Mouse (Mus musculus) forebrain, postnatal 0 days (tissue): ENCODE results near the gene Arhgef17. TPM values are rescaled to one million over a fixed set of nuclear protein-coding genes. Genes with fewer than 3 reads are reported as not detected.
"Not testable (repeated sequence)": the region's sequence is repeated elsewhere in the genome, so short reads cannot be mapped to it uniquely, and the experiment has no call there.

Experiments
- ATAC-seq: fragments of 200-750 bp; cut with Nextera tagmentation; 2 replicates; pipeline ENCODE4 v1.8.0; 2017; ENCODE audit warnings: mild to moderate bottlenecking, moderate library complexity
- DNase-seq: peaks from one replicate; pipeline ENCODE4 v3.0.0-alpha.2; 2015
- H3K27ac ChIP-seq: fragments of 300-500 bp; sonication (generic); 2 replicates; pipeline ENCODE4 v1.5.1; 2014; ENCODE audit warnings: low read depth, mild to moderate bottlenecking, antibody characterized with exemption, low read length, moderate library complexity, mixed read lengths
- H3K27me3 ChIP-seq: fragments of 300-500 bp; sonication (generic); 2 replicates; pipeline ENCODE4 v1.6.1; 2014; ENCODE audit warnings: mild to moderate bottlenecking, low read length, mixed read lengths; ENCODE audit not compliant: insufficient read depth
- H3K36me3 ChIP-seq: fragments of 300-500 bp; sonication (generic); 2 replicates; pipeline ENCODE4 v1.6.1; 2014; ENCODE audit warnings: mild to moderate bottlenecking, moderate library complexity; ENCODE audit not compliant: insufficient read depth
- H3K4me1 ChIP-seq: fragments of 300-500 bp; sonication (generic); 2 replicates; pipeline ENCODE4 v1.6.1; 2014; ENCODE audit warnings: antibody characterized with exemption; ENCODE audit not compliant: insufficient read depth
- H3K4me2 ChIP-seq: fragments of 300-500 bp; sonication (generic); 2 replicates; pipeline ENCODE4 v1.6.1; 2014; ENCODE audit warnings: low read depth, mild to moderate bottlenecking, moderate library complexity
- H3K4me3 ChIP-seq: fragments of 300-500 bp; sonication (generic); 2 replicates; pipeline ENCODE4 v1.5.1; 2014; ENCODE audit warnings: low read depth, low read length, mixed read lengths
- H3K9ac ChIP-seq: fragments of 300-500 bp; sonication (generic); 2 replicates; pipeline ENCODE4 v1.6.1; 2014; ENCODE audit warnings: mild to moderate bottlenecking
- H3K9me3 ChIP-seq: fragments of 300-500 bp; sonication (generic); 2 replicates; pipeline ENCODE4 v1.6.1; 2016; ENCODE audit warnings: low read length
- CTCF ChIP-seq: sonication (generic); IDR thresholded peaks from 2 replicates; pipeline ENCODE4 v1.5.1; 2016; ENCODE audit warnings: antibody characterized with exemption, control low read depth, low read depth
- WGBS: fragments of 180-500 bp; shearing (Covaris S2); extraction: QIAGEN DNeasy Blood & Tissue Kit; methylation state at CpG from one replicate; pipeline ENCODE4 v1.1.7; 2014; 5-methylcytosine and 5-hydroxymethylcytosine counted together
- polyA plus RNA-seq: library from polyadenylated mRNA; unstranded; fragments of >200 nt; fragmentation: Nextera tagmentation; extraction: Ambion mirVana; gene quantifications from 2 replicates; pipeline ENCODE4 v1.2.1, GENCODE M21; 2015
- total RNA-seq: library from RNA; depleted of rRNA; stranded (reverse); fragments of >200 nt; gene quantifications from 2 replicates; pipeline ENCODE4 v1.2.3, GENCODE M21; 2014

Gene Arhgef17
- total and polyA plus RNA-seq, 2 experiments from 2014 or later = 12.5 to 52.7 TPM

GRCm38 (mm10) chr7:100849508-100849907, 82.4 kb downstream of the Arhgef17 start:
- no peak for TF ChIP-seq CTCF
- H3K4me1 ChIP-seq = peaks cover 9% of the 10 kb centered on the region; the same call in 1 of the 2 replicates
- H3K36me3 ChIP-seq = no peaks in the 10 kb centered on the region
- no peak overlapping the region for H3K4me3 ChIP-seq
- no peak overlapping the region for H3K27ac ChIP-seq
- H3K9ac ChIP-seq = no peak overlapping the region
- ATAC-seq = no peak
- H3K4me2 ChIP-seq = no peak overlapping the region
- no peak for DNase-seq
- 87% methylated on average over 2 of the region's 2 CpGs for WGBS
- no peaks in the 10 kb centered on the region for H3K9me3 ChIP-seq
- H3K27me3 ChIP-seq = no peaks in the 10 kb centered on the region

GRCm38 (mm10) chr7:100848744-100849143, 83.2 kb downstream of the Arhgef17 start:
- no peak for ATAC-seq
- H3K4me2 ChIP-seq = no peak overlapping the region
- H3K9me3 ChIP-seq = no peaks in the 10 kb centered on the region
- no peaks in the 10 kb centered on the region for H3K36me3 ChIP-seq
- 32% methylated on average over 6 of the region's 6 CpGs for WGBS
- H3K27ac ChIP-seq = no peak overlapping the region
- H3K4me1 ChIP-seq = peaks cover 9% of the 10 kb centered on the region; the same call in 1 of the 2 replicates
- H3K27me3 ChIP-seq = no peaks in the 10 kb centered on the region
- peak; percentile 76 for TF ChIP-seq CTCF
- peak; percentile 76 for DNase-seq
- H3K9ac ChIP-seq = no peak overlapping the region
- H3K4me3 ChIP-seq = no peak overlapping the region

- Histone ChIP-seq H3K27ac (no peak overlapping the region), H3K9me3 (no peaks in the 10 kb centered on the region), H3K27me3 (no peaks in the 10 kb centered on the region), H3K4me2 (no peak overlapping the region), H3K4me3 (no peak overlapping the region), H3K9ac (no peak overlapping the region), H3K4me1 (peaks cover 8% of the 10 kb centered on the region; the same call in 1 of the 2 replicates), H3K36me3 (no peaks in the 10 kb centered on the region)
- no peak for ATAC-seq
- DNase-seq = no peak
- 82% methylated on average over 6 of the region's 6 CpGs for WGBS
- TF ChIP-seq CTCF = no peak
Observed at GRCm38 (mm10) chr7:100847131-100847530, 84.8 kb downstream of the Arhgef17 start.

- WGBS = 57% methylated on average over 7 of the region's 7 CpGs
- not testable (repeated sequence) for ATAC-seq, H3K27me3 ChIP-seq, H3K27ac ChIP-seq, H3K9me3 ChIP-seq, H3K4me3 ChIP-seq, DNase-seq, H3K36me3 ChIP-seq, H3K9ac ChIP-seq, H3K4me1 ChIP-seq, H3K4me2 ChIP-seq
Observed at GRCm38 (mm10) chr7:100846033-100846432, 85.9 kb downstream of the Arhgef17 start.

- Histone ChIP-seq H3K4me2 (no peak overlapping the region), H3K4me3 (no peak overlapping the region), H3K27ac (no peak overlapping the region), H3K9ac (no peak overlapping the region), H3K36me3 (0 out of 2 replicates have a peak, but pooled peaks cover 3% of the 10 kb centered on the region), H3K4me1 (no peaks in the 10 kb centered on the region), H3K9me3 (no peaks in the 10 kb centered on the region), H3K27me3 (no peaks in the 10 kb centered on the region)
- no peak for ATAC-seq
- 66% methylated on average over 1 of the region's 1 CpGs for whole genome bisulfite sequencing
- no peak for DNase-seq
- TF ChIP-seq CTCF = no peak
Observed at GRCm38 (mm10) chr7:100845412-100845811, 86.5 kb downstream of the Arhgef17 start.

- no peak overlapping the region for H3K9ac ChIP-seq
- H3K36me3 ChIP-seq = 0 out of 2 replicates have a peak, but pooled peaks cover 3% of the 10 kb centered on the region
- TF ChIP-seq CTCF = no peak
- no peaks in the 10 kb centered on the region for H3K27me3 ChIP-seq
- no peak for DNase-seq
- no peaks in the 10 kb centered on the region for H3K4me1 ChIP-seq
- H3K27ac ChIP-seq = no peak overlapping the region
- no peak overlapping the region for H3K4me3 ChIP-seq
- H3K9me3 ChIP-seq = no peaks in the 10 kb centered on the region
- no peak for ATAC-seq
- no peak overlapping the region for H3K4me2 ChIP-seq
Observed at GRCm38 (mm10) chr7:100845026-100845400, 86.9 kb downstream of the Arhgef17 start.

GRCm38 (mm10) chr7:100844385-100845025, 87.4 kb downstream of the Arhgef17 start:
- ATAC-seq (no peak), DNase-seq (no peak)
- 51% methylated on average over 2 of the region's 2 CpGs for WGBS
- Histone ChIP-seq H3K9me3 (no peaks in the 10 kb centered on the region), H3K27ac (no peak overlapping the region), H3K27me3 (no peaks in the 10 kb centered on the region), H3K9ac (no peak overlapping the region), H3K36me3 (0 out of 2 replicates have a peak, but pooled peaks cover 3% of the 10 kb centered on the region), H3K4me3 (no peak overlapping the region), H3K4me2 (no peak overlapping the region), H3K4me1 (no peaks in the 10 kb centered on the region)
- TF ChIP-seq CTCF = no peak
